Mouse (Mus musculus) limb, embryonic 13.5 days (tissue): ENCODE data around the gene Gprin3. TPM values are rescaled to one million over a fixed set of nuclear protein-coding genes. Genes with fewer than 3 reads are reported as not detected.

Experiments used
- ATAC-seq: fragments of 200-750 bp; cut with Nextera tagmentation; 2 replicates; pipeline ENCODE4 v1.8.0; 2017; ENCODE audit warnings: low read depth, moderate number of reproducible peaks, moderate TSS enrichment; ENCODE audit not compliant: low FRiP score
- H3K27ac ChIP-seq: fragments of 300-500 bp; sonication (generic); 2 replicates; pipeline ENCODE4 v1.5.1; 2015; ENCODE audit warnings: inconsistent platforms, mild to moderate bottlenecking, moderate library complexity
- H3K27me3 ChIP-seq: fragments of 300-500 bp; sonication (generic); 2 replicates; pipeline ENCODE4 v1.6.1; 2015; ENCODE audit warnings: mild to moderate bottlenecking, inconsistent platforms
- H3K36me3 ChIP-seq: fragments of 300-500 bp; sonication (generic); 2 replicates; pipeline ENCODE4 v1.6.1; 2015; ENCODE audit warnings: inconsistent platforms, mild to moderate bottlenecking, moderate library complexity
- H3K4me1 ChIP-seq: fragments of 300-500 bp; sonication (generic); 2 replicates; pipeline ENCODE4 v1.6.1; 2015; ENCODE audit warnings: inconsistent platforms
- H3K4me2 ChIP-seq: fragments of 300-500 bp; sonication (generic); replicated peaks from 2 replicates; pipeline ENCODE4 v1.6.1; 2015; ENCODE audit warnings: inconsistent platforms, mild to moderate bottlenecking, moderate library complexity
- H3K4me3 ChIP-seq: fragments of 300-500 bp; sonication (generic); 2 replicates; pipeline ENCODE4 v1.5.1; 2015; ENCODE audit warnings: moderate library complexity, mild to moderate bottlenecking, inconsistent platforms
- H3K9ac ChIP-seq: fragments of 300-500 bp; sonication (generic); 2 replicates; pipeline ENCODE4 v1.6.1; 2015; ENCODE audit warnings: mild to moderate bottlenecking, inconsistent platforms
- H3K9me3 ChIP-seq: fragments of 300-500 bp; sonication (generic); 2 replicates; pipeline ENCODE4 v1.6.1; 2016; ENCODE audit warnings: inconsistent platforms
- WGBS: fragments of 180-500 bp; shearing (Covaris S2); methylation state at CpG from one replicate; pipeline ENCODE4 v1.1.7; 2015; 5-methylcytosine and 5-hydroxymethylcytosine counted together
- polyA plus RNA-seq: library from polyadenylated mRNA; unstranded; fragments of >200 nt; fragmentation: Nextera tagmentation; extraction: Ambion mirVana; gene quantifications from 2 replicates; pipeline ENCODE4 v1.2.1, GENCODE M21; 2015

Gene Gprin3
- 1.0 and 1.3 TPM in 2 replicates for polyA plus RNA-seq

- H3K27me3 ChIP-seq: no peaks in the 10 kb centered on the region
- H3K4me1 ChIP-seq: peaks cover 12% of the 10 kb centered on the region
- no peaks in the 10 kb centered on the region for H3K36me3 ChIP-seq
- peak; percentile 95 for ATAC-seq
- H3K4me2 ChIP-seq: peak within 1 kb of the TSS; percentile 81
- WGBS: 6% methylated on average over 34 of the region's 34 CpGs
- H3K27ac ChIP-seq: peak within 1 kb of the TSS; percentile 65; the same call in 1 of the 2 replicates
- peak within 1 kb of the TSS; percentile 71 for H3K9ac ChIP-seq
- peak within 1 kb of the TSS; percentile 56 for H3K4me3 ChIP-seq
- no peaks in the 10 kb centered on the region for H3K9me3 ChIP-seq
Measured at GRCm38 (mm10) chr6:59425824-59426533, at the start of gene Gprin3. TSS of gene Gprin3 (minus strand) at chr6:59426294.

GRCm38 (mm10) chr6:59458861-59459260 is 32.8 kb upstream of the Gprin3 start:
- Histone ChIP-seq H3K4me1 (no peaks in the 10 kb centered on the region), H3K36me3 (no peaks in the 10 kb centered on the region), H3K27me3 (no peaks in the 10 kb centered on the region), H3K9ac (no peak overlapping the region), H3K4me2 (no peak overlapping the region), H3K27ac (no peak overlapping the region), H3K9me3 (no peaks in the 10 kb centered on the region), H3K4me3 (no peak overlapping the region)
- ATAC-seq: no peak

GRCm38 (mm10) chr6:59456116-59456515 is 30.0 kb upstream of the Gprin3 start:
- Histone ChIP-seq H3K9me3 (no peaks in the 10 kb centered on the region), H3K4me3 (no peak overlapping the region), H3K9ac (no peak overlapping the region), H3K27ac (no peak overlapping the region), H3K4me2 (no peak overlapping the region), H3K36me3 (no peaks in the 10 kb centered on the region), H3K27me3 (no peaks in the 10 kb centered on the region), H3K4me1 (no peaks in the 10 kb centered on the region)
- no peak for ATAC-seq
- WGBS: 70% methylated on average over 1 of the region's 1 CpGs

GRCm38 (mm10) chr6:59451348-59451747 is 25.3 kb upstream of the Gprin3 start:
- Histone ChIP-seq H3K9ac (no peak overlapping the region), H3K27me3 (no peaks in the 10 kb centered on the region), H3K9me3 (no peaks in the 10 kb centered on the region), H3K36me3 (no peaks in the 10 kb centered on the region), H3K4me1 (no peaks in the 10 kb centered on the region), H3K27ac (no peak overlapping the region), H3K4me2 (no peak overlapping the region), H3K4me3 (no peak overlapping the region)
- WGBS: 75% methylated on average over 3 of the region's 3 CpGs
- ATAC-seq: no peak

GRCm38 (mm10) chr6:59445101-59445503 is 19.0 kb upstream of the Gprin3 start:
- Histone ChIP-seq H3K4me1 (no peaks in the 10 kb centered on the region), H3K4me3 (no peak overlapping the region), H3K9me3 (no peaks in the 10 kb centered on the region), H3K9ac (no peak overlapping the region), H3K36me3 (no peaks in the 10 kb centered on the region), H3K4me2 (no peak overlapping the region), H3K27ac (no peak overlapping the region), H3K27me3 (no peaks in the 10 kb centered on the region)
- 81% methylated on average over 3 of the region's 3 CpGs for WGBS
- no peak for ATAC-seq

- Histone ChIP-seq H3K27ac (no peak overlapping the region), H3K4me3 (no peak overlapping the region), H3K9ac (no peak overlapping the region), H3K27me3 (no peaks in the 10 kb centered on the region), H3K4me2 (no peak overlapping the region), H3K4me1 (no peaks in the 10 kb centered on the region), H3K9me3 (no peaks in the 10 kb centered on the region), H3K36me3 (no peaks in the 10 kb centered on the region)
- 55% methylated on average over 3 of the region's 3 CpGs for WGBS
- ATAC-seq: no peak
Measured at GRCm38 (mm10) chr6:59435906-59436305, 9.8 kb upstream of the Gprin3 start.

- WGBS: 41% methylated on average over 1 of the region's 1 CpGs
Measured at GRCm38 (mm10) chr6:59433116-59433515, 7.0 kb upstream of the Gprin3 start.

GRCm38 (mm10) chr6:59426534-59426885 is 416 bp upstream of the Gprin3 start:
- H3K4me2 ChIP-seq: peak overlapping the region; percentile 81
- H3K9me3 ChIP-seq: no peaks in the 10 kb centered on the region
- peak overlapping the region; percentile 56 for H3K4me3 ChIP-seq
- 49% methylated on average over 3 of the region's 3 CpGs for WGBS
- H3K4me1 ChIP-seq: peaks cover 12% of the 10 kb centered on the region
- peak overlapping the region; percentile 65; the same call in 1 of the 2 replicates for H3K27ac ChIP-seq
- no peaks in the 10 kb centered on the region for H3K27me3 ChIP-seq
- peak overlapping the region; percentile 71 for H3K9ac ChIP-seq
- no peak; the same call in 1 of the 2 replicates for ATAC-seq
- no peaks in the 10 kb centered on the region for H3K36me3 ChIP-seq

More at GRCm38 (mm10) chr6:59433116-59433515, 7.0 kb upstream of the Gprin3 start:
- Histone ChIP-seq H3K36me3 (no peaks in the 10 kb centered on the region), H3K27ac (no peak overlapping the region), H3K4me2 (no peak overlapping the region), H3K9ac (no peak overlapping the region), H3K27me3 (no peaks in the 10 kb centered on the region), H3K9me3 (no peaks in the 10 kb centered on the region), H3K4me3 (no peak overlapping the region), H3K4me1 (no peaks in the 10 kb centered on the region)
- ATAC-seq: no peak

GRCm38 (mm10) chr6:59424871-59425740 is 988 bp downstream of the Gprin3 start:
- peak overlapping the region; percentile 56; the same call in 1 of the 2 replicates for H3K4me3 ChIP-seq
- H3K9ac ChIP-seq: no peak overlapping the region
- WGBS: 78% methylated on average over 10 of the region's 10 CpGs

GRCm38 (mm10) chr6:59423836-59424235 is 2.3 kb downstream of the Gprin3 start:
- no peaks in the 10 kb centered on the region for H3K36me3 ChIP-seq
- WGBS: 58% methylated on average over 1 of the region's 1 CpGs
- peaks cover 12% of the 10 kb centered on the region for H3K4me1 ChIP-seq
- no peak overlapping the region for H3K4me3 ChIP-seq
- no peak for ATAC-seq
- H3K9ac ChIP-seq: no peak overlapping the region
- H3K27ac ChIP-seq: no peak overlapping the region
- H3K27me3 ChIP-seq: no peaks in the 10 kb centered on the region
- H3K9me3 ChIP-seq: no peaks in the 10 kb centered on the region
- H3K4me2 ChIP-seq: no peak overlapping the region

More at GRCm38 (mm10) chr6:59424871-59425740, 988 bp downstream of the Gprin3 start:
- Histone ChIP-seq H3K4me2 (peak overlapping the region; percentile 81), H3K27ac (no peak overlapping the region), H3K27me3 (no peaks in the 10 kb centered on the region), H3K9me3 (no peaks in the 10 kb centered on the region), H3K36me3 (no peaks in the 10 kb centered on the region), H3K4me1 (peaks cover 12% of the 10 kb centered on the region)
- no peak for ATAC-seq

- Histone ChIP-seq H3K9ac (no peak overlapping the region), H3K4me1 (no peaks in the 10 kb centered on the region), H3K4me3 (no peak overlapping the region), H3K4me2 (no peak overlapping the region), H3K36me3 (no peaks in the 10 kb centered on the region), H3K27me3 (no peaks in the 10 kb centered on the region), H3K27ac (no peak overlapping the region), H3K9me3 (no peaks in the 10 kb centered on the region)
- WGBS: 72% methylated on average over 3 of the region's 3 CpGs
- no peak for ATAC-seq
Measured at GRCm38 (mm10) chr6:59419264-59419663, 6.8 kb downstream of the Gprin3 start.

- H3K4me1 ChIP-seq: no peaks in the 10 kb centered on the region
- no peak overlapping the region for H3K4me2 ChIP-seq
- H3K27me3 ChIP-seq: no peaks in the 10 kb centered on the region
- H3K27ac ChIP-seq: no peak overlapping the region
- H3K9ac ChIP-seq: no peak overlapping the region
- H3K9me3 ChIP-seq: no peaks in the 10 kb centered on the region
- no peak overlapping the region for H3K4me3 ChIP-seq
- ATAC-seq: no peak
- H3K36me3 ChIP-seq: no peaks in the 10 kb centered on the region
- 80% methylated on average over 2 of the region's 2 CpGs for WGBS
Measured at GRCm38 (mm10) chr6:59418659-59419058, 7.4 kb downstream of the Gprin3 start.
